Mouse (Mus musculus) adrenal gland, postnatal 10 days (tissue): ENCODE results near the gene Arnt2. TPM values are rescaled to one million over a fixed set of nuclear protein-coding genes. Genes with fewer than 3 reads are reported as not detected.
A peak's percentile ranks its signal among the peaks of the same experiment; 100 is the strongest.

Experiments used
- DNase-seq: peaks from one replicate; pipeline ENCODE4 v3.0.0; 2021; ENCODE audit warnings: mixed read lengths
- total RNA-seq, 2 experiments: library from RNA; stranded (reverse); gene quantifications; 2 replicates each; pipeline ENCODE4 v1.2.3; 2021

Arnt2 gene
- total RNA-seq, 2 experiments from 2014 or later, result 26.6 to 27.5 TPM

DNA sequence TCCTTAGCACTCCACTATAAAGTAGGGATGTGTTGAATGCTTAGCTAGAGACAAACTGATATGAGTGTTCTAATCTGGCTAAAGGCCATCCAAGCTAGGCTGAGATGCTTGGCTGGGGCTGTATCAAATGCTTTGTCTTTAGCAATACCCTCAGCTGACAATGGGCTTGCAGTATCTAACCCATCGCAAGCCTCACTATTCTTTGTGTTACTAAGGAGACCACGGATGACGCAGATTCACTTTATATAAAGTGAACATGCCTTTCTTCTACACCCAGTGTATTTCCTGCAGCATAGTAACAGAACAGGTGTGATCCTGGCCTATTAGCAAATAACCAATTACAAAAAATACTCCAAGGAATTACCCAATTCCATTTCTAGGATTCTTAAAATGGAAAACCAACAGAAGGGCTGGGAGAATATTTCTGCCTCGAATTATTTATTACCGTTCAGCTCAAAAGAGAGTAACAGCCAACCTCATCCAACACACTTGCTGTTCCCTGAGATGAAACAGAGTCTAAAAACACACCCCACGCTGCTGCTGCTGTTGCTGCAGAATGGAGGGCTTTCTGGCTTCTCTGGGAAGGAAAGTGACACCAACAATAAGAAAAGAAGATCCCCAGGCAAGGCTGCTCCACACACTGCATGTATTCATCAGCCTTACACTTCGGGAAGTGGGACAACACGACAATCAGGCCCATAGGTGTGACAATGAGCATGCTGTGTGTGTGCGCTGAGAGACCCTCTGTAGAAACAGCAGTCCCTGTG lies 61.6 kb downstream of the Arnt2 start:
- DNase-seq, result no peak

DNA sequence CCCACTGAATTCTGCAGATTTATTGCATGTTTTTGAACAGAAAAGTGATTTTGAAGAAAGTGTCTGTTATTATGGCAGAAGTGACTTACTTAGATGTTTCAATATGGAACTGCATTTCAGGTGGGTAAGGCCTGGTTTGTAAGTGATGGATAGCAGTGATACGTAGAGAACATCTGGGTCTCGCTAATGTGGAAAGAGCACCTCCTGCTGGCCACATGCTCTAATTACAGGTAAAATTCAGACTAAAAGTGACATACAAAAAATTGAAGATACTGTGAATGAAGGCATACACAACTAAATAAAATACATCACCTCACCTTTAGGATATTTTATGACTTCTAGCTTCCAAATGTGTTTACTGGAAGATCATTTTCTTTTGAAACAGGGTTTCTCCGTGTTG lies 66.8 kb downstream of the Arnt2 start:
- DNase-seq, result no peak

DNA sequence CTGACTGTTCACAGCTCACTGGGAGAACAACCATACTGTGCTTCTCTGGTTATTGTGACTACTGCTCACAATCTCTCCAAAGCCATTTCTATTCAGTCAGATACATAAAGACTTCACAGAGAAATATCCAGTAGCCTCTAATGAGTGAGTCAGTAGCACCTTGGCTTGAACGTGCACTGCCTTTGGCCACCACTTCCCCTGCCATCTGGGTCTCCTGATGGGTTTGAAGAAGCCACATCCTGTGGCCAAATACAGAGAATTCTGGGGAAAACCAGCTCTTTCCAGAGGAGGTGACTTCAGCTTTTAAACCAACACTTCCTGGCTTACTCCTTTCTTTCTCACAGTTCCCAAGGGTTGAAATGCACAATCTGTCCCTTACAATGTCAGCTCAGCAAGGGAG lies 69.0 kb downstream of the Arnt2 start:
- DNase-seq, result no peak

DNA sequence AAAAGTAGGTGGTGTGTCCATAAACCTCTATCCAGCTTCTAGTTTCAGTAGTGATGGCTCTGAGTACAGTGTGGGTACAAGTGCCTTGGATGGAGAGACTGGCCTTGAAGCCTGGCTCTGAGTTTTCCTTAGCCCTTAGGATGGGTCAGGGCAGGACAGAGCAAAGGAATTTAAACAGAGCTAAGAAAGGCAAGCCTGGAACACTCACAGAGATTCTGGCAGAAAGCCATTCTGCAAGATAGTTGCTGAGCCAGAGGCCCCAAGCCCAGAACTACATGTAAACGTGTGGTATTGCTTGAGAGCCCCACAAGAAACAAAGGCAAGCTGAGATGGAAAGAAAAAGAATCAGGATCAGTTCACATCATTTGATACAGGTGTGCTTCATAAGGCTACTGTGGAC lies 70.8 kb downstream of the Arnt2 start:
- DNase-seq, result no peak

DNA sequence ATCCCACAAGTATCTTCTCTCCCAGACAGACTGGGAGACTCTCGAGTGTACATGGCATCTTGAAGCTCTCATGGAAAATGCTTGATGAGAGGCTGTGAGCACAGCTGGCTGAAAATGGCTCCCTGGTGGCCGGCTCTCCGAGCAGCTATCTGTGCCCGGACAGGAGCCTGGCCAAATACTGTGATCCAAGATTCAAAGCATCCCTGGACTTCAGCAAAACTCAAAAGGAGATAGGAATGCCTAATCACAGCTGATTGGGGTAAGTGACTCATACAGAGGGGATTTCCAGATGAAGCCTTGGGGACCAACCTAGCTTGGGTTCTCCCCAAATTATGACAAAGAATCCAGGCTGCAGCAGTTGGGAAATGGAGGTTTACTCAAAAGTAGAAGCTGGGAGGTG lies 72.2 kb downstream of the Arnt2 start:
- no peak for DNase-seq

DNA sequence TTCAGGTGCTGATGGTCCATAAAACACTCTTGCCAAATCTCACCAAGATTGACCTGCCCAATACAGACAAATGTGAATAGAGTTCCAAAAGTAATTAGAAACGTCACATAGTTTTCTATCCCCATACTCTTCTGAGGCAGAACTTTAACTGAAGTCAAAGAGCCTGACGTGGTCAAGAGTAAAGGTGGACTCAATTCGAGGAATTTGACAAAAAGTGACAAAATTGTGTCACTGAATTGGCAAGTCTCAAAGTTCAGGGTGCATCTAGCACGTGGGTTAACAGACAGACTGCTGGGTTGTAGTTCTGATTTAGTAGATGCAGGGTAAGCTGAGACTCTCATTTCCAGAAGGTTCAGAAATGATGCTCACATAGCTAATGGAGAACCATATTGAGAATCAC lies 73.1 kb downstream of the Arnt2 start:
- no peak for DNase-seq

DNA sequence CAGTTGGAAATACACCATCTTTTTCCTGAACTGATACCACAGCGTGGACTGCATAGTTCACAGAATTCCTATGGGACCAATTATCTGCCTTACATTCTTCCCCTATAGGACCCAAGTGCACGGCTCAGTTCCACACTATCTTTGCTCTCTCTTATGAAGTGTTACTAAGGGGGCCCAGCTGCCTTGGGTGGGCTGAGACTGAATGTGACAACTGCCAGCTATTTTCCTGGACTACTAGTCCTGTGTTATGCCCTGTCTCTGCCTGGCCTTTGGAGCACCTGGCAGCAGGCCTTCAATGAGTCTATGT lies 73.4 kb downstream of the Arnt2 start:
- no peak for DNase-seq

DNA sequence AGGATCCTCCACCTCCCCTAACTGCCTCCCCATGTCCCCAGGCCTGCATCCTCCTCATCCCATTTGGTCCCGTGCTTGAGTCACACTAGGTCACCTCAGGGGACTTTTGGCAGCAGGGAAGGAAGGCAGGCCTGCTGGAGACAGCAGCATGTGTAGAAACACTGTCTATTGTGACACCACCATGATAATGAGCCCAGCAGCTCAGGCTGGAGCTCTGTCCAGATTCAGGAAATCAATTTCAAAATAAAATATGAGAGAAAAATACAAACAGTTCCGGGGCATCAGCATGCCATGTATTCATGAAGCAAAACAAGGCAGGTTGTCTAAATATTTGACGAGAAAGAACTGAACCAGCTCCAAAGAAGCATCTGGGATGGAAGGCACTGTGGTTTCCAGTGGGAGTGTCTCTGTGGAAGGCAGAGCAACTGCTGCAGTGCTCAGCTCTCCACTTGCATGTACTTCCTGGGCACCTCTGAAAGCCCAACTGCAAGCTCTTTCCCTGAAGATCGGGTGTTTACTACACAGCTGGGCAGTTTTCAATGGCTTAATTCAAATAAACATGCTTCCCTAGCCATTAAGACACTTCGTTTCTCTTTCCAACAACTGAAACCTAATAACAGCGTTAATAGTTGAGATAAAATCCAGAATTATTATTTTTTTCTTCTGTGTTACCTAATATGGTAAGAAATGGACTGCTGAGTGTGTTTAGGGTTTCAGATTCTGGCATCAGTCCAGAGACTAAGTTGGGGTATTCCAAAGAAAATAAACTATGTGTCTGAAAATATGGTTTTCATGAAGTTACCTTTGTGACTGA lies 74.0 kb downstream of the Arnt2 start:
- no peak for DNase-seq

DNA sequence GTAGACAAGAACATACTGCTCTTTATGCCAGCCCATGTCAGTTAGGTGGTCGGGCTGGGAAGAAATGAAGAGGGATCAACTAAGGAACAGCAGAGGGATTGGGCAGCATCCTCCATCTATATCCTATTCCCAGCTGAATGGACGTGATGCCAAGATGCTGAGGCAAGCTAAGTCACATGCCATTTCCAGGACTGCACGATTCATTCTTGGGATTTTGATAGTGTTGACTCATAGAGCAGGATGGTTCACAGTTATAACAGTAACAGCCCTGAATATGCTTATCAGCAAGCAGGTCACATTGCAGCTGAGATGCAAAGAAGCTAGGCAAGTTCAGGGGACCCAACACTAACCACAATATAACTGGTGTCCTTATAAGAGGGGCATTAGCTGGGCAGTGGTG lies 76.0 kb downstream of the Arnt2 start:
- DNase-seq, result no peak

DNA sequence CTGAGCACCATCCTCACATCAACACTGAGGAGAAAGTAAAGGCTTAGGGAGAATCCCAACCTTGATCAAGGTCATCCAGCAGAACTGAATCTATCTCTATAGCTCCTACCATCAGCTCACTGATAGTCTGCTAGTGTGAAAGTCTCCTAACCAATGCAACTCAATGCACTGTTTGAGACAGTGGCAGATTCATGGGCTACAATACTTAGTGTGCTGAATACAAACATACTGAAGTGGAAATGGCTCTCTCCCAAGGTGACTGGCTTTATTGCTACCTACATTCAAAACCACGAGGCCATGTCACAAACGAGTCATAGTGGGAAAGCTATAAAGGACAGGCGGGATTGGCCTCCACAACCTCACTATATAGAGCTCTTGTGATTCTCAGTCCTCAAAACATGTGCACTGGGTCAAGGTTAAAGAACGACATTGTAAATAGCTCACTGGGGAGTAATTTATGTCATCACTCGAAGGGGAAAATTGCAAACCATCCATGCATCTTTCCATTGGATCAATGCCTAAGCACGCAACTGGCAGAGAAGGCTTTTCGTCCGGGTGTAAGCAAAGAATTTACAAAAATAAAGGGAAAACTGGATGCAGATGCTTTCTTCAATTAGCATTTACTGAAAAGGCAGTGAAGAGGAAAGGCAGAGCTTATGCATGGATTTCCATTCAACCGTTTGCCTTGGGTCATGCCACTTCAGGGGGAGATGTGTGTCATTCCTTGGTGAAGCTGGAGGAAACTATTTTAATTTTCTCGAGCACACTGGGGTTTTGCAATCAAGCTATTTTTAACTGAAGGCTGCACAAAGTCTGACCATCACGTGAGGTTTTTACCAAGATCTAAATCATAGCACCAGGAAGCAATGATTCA lies 77.4 kb downstream of the Arnt2 start:
- DNase-seq, result peak; percentile 18

DNA sequence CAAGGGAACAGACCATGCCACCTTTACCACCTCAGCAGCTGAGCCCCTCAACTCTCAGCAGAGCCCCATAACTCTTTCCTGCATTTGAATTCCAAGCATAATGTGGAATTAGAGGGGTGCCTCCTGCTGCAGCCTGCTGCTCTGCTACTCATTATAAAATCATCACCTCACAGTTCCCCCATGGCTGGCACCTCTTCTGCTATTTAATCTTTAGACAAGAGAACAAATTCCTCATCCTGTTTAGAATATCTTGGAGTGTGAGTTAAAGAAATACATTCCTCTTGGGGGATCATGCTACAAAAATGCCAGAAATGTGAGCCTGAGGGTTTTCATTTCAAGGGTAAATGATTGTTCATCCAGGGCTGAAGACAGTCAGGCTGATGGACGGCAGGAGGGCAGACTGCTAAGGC lies 80.8 kb downstream of the Arnt2 start:
- no peak for DNase-seq

DNA sequence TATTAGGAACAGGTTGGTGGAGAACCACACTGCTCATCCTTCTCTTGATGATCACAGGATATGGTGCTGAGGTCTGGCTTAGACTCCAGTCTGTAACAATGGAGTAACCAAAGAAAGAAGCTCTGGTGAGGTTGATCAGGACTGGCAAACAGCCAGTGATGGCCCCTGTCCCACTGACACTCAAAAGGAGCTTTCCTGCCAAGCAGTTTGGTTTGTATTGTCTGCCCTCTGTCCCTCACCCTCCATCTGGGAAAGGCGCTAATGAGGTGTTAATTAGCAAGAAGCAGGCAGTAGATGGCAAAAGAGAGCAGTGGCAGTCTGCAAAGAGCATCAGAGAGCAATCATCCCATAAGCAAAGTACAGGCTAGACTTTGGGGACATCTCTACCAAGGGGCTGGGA lies 81.2 kb downstream of the Arnt2 start:
- DNase-seq, result no peak

DNA sequence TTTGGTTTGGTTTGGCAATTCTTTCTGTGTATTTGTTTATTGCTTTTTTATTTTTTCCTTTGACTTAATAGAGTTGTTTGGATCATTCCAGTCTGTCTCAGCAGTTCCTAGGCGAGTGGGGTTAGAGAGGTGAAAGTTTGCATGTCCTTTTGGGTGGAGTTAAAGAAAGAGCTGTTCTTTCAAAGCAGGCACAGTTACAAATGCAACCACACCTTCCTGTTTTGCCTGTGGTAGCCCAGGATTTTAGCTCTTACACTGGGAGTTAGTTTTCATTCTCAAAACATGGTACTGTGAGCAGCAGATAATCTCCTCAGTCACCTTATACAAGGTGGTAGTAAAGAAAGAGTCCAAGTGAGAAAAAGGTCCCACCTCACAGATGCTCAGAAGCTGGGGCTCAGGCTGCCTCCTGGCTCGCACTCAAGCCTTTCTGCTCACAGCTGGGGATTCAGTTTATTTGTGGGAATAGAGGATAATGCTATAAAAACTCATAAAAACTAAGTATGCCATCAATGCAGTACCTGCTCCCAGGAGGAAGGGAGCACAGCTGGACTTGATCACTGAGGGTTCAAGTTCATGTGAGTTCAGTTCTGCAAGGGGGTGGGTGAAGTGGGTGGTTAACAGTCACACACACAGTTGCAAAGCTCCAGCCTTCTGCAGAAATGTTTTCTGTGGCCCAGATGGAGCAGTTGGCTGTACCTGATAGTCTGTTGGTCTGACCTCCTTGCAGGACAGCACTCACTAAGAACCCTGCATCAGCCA lies 84.2 kb downstream of the Arnt2 start:
- no peak for DNase-seq

DNA sequence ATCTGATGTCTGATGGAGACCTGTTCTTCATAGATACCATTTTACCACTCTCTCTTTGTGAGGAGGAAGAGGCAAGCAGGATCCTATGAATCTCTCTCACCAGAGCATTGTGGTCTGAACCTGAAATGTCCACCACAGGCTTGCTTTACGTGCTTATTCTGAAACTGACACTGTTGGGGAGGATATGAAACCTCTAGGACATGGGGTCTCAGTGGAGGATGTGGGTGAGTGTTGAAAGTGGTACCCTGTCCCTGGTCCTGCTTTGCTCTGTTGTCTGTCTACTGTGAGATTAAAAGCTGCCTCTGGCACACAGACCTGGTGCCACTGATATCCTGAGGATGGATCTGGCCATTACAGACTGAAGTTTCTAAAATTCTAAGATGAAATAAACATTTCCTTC lies 88.4 kb downstream of the Arnt2 start:
- no peak for DNase-seq

DNA sequence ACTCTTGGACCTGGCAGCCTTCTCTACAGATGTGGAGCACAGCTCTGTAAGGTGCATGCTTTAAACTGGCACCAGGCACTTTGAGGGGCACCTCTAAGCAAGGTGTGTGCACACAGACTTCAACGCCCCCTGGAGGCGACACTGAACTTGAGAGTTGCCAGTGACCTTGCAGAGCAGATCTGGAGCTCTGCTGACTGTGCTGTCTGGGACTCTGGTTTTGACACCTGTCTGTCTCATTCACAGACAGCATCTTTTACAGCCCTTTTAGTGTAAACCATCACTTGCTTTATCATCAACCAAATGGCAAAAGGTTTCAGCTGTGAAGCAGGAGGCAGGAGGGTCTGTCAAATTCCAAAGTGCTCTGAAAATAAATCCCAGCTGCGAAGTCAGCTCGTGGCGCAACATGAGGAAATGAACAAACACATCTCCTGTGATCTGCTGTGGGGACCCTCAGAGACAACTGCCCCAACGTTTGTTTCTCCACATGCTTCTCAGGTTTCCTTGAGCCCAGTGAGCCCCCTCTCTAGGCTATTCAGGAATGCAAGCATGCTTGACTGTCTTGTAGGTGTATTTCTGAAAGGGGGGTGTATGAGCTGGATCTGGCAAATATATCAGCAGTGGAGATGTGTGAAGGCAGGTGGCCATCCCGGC lies 94.5 kb downstream of the Arnt2 start:
- DNase-seq, result peak; percentile 40

DNA sequence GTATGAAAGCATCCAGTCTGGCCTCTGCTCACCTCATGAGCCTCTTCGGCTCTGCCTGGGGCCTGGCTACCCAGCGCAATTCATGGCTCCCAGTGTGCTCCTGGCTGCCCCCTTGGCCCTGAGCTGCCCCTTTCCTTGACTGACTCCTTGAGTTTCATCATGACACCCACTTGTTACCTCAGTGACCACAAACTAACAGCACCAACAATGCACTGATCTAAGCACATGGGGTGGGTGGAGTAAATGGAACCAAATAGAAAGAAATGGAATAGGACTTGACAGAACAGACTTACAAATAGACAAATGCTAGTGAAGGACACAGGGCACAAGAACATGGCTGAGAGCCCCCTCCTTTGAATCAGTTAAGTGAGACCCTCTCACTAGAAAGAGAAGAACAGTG lies 95.2 kb downstream of the Arnt2 start:
- no peak for DNase-seq

DNA sequence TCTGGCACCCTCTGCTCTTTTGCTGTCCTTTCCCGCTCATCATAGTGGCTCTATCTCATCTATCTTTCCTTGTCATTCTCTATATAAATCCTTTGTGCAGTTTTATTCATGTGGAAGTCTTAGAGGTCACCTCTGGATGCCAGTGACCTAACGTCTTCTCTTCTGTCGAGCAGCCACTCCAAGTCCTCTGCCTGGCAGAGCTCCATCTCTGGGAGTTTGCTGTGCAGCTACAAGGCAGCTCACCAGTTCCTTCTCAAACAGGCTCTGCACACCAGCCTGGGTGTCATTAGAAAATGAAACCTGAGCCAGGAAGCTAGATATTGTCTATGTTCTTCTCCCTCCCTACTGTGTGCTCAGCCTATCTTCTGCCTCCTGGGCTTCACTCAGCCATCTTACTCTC lies 98.4 kb downstream of the Arnt2 start:
- peak; percentile 18 for DNase-seq

DNA sequence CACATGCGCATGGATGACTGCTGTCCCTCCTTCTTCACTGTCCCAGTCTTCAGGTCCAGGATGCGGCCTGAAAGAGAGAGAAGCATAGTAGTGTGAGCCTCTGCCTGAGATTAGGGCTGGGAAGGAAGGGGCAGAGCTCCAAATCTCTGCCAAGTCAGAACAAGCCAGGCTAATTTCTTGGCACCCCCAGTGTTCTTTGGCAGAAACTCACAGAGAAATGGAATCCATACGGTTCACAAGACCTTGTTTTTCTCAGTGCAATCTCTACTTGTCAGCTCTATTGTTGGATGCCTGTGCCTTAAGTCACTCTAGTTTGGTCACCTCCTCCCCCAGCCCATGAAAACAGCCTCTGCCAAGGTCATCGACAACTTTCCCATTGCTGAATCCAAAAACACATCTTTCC lies 99.1 kb downstream of the Arnt2 start:
- peak; percentile 16 for DNase-seq

DNA sequence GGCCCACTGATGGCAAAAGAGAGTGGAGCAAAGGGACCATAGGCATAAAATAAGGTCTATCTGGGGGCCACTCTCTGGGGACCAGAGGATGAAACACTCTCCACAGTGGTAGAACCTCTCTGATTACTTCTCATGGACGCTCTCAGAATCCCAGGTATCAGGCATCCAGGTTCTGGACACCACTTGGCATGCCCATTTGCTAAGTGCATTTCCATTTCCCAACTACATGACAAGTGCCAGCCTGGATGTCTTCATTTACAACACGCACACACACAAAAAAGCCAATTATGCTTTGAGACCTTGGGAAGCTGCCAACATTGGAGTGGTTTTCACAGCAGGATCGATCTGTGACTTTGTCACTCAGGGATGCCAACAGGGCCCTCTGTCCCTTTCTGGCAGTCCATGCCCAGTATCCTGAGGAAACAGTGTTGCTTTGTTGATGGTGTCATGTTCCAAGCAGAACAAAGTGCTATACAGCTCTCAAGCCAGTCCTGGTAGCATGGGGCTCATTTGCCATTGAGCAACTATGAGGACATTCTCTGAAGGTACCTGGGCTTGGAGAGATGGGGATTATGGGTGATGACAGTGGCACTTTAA lies 102.5 kb downstream of the Arnt2 start:
- DNase-seq, result no peak

DNA sequence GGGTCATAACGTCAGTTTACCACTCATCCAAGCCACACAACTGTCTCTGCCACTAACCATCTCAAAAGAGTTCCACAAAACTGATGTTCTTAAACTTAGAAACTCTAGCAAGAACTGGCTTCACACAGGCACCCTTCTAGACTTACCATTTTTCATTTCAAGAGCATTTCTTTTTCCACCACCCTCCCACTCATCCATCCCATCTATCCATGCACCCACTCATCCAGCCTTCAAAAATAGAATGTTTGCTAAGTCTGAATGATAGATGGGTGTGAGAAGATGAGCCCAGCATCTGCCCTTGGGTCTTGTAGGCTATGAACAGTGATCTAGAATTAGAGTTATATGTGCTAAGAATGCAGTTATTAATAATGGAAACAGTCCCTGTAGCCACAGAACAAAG lies 109.7 kb downstream of the Arnt2 start:
- DNase-seq, result no peak

DNA sequence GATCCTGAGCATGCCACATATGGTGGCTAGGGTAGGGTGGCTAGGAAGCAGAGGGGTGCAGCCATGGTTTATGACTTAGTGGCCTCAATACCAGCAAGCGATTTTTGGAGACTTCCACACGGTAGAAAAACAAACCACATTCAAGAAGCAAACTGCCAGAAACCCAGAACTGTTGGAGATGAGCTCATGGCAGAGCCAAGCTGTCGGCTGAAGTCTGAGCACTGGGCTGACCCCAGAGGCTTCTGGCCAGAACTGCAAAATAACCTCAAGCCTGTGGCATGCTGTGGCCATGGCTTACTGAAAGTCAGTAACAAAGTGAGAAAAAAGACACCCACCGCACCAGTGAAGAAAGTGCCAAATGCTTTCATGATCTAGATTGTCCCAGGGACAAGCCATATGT lies 110.4 kb downstream of the Arnt2 start:
- no peak for DNase-seq
